Mouse (Mus musculus): Measurements from ENCODE around the gene Vmn1r82.

DNA sequence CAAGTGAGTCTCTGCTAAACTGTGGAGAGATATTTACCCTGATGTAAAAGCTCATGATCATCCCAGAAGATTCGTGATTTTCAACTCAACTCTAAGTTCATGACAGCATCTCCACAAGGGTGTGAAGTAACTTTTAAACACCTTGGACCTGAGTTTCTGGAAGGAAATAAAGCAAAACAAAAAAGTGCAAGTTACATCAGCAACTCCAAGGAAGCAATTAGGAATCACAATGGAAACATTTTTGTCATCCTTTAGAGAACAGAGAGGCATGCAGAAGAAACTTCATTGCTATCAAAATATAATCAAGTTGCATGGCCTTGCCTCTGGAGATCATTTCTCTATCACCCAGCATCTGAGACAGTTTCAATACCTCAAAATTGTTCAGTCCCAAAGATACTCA is 32.1 kb upstream of the Vmn1r82 start, which contains the start of gene Vmn1r81:
- TF ChIP-seq TAL1 (IDR thresholded peaks at IDR 0.05; ENCODE audit: low read length) (no peak), GATA1 (IDR thresholded peaks at IDR 0.05; ENCODE audit: low read length) (no peak)

Data from erythroblast, embryonic 14.5 days (primary cell).